Mouse (Mus musculus): ENCODE measurements around the gene Tas2r102.

Tas2r102 gene

GRCm38 (mm10) chr6:132761831-132762230, at the start of gene Tas2r102:
Tas2r102 (plus strand) TSS chr6:132762131.
- no peaks in the 10 kb centered on the region for H3K36me3 ChIP-seq (ENCODE audit: control insufficient read depth, insufficient read depth, low read length, poor library complexity, severe bottlenecking)
- no peak for DNase-seq (ENCODE audit: low read depth, low spot score)
- H3K27me3 ChIP-seq (ENCODE audit: control insufficient read depth, insufficient read depth, low read length, poor library complexity, severe bottlenecking): no peaks in the 10 kb centered on the region

GRCm38 (mm10) chr6:132737935-132738334, 24.0 kb upstream of the Tas2r102 start, which contains the start of gene Tas2r115:
Tas2r115 (minus strand) TSS chr6:132738035.
- DNase-seq (ENCODE audit: low read depth, low spot score): no peak
- H3K36me3 ChIP-seq (ENCODE audit: control insufficient read depth, insufficient read depth, low read length, poor library complexity, severe bottlenecking): no peaks in the 10 kb centered on the region
- H3K27me3 ChIP-seq (ENCODE audit: control insufficient read depth, insufficient read depth, low read length, poor library complexity, severe bottlenecking): no peaks in the 10 kb centered on the region

GRCm38 (mm10) chr6:132750206-132750605, 11.7 kb upstream of the Tas2r102 start:
- H3K27me3 ChIP-seq (ENCODE audit: control insufficient read depth, insufficient read depth, low read length, poor library complexity, severe bottlenecking): no peaks in the 10 kb centered on the region
- H3K36me3 ChIP-seq (ENCODE audit: control insufficient read depth, insufficient read depth, low read length, poor library complexity, severe bottlenecking): no peaks in the 10 kb centered on the region
- no peak for DNase-seq (ENCODE audit: low read depth, low spot score)

GRCm38 (mm10) chr6:132754430-132754829, 7.5 kb upstream of the Tas2r102 start, which contains the start of gene Tas2r124:
Tas2r124 (plus strand) TSS chr6:132754730.
- no peak for DNase-seq (ENCODE audit: low read depth, low spot score)
- no peaks in the 10 kb centered on the region for H3K36me3 ChIP-seq (ENCODE audit: control insufficient read depth, insufficient read depth, low read length, poor library complexity, severe bottlenecking)
- H3K27me3 ChIP-seq (ENCODE audit: control insufficient read depth, insufficient read depth, low read length, poor library complexity, severe bottlenecking): no peaks in the 10 kb centered on the region

- H3K27me3 ChIP-seq (ENCODE audit: control insufficient read depth, insufficient read depth, low read length, poor library complexity, severe bottlenecking): no peaks in the 10 kb centered on the region
- H3K36me3 ChIP-seq (ENCODE audit: control insufficient read depth, insufficient read depth, low read length, poor library complexity, severe bottlenecking): no peaks in the 10 kb centered on the region
- DNase-seq (ENCODE audit: low read depth, low spot score): no peak
These were observed 16.1 kb downstream of the Tas2r102 start, which contains the start of gene Tas2r136 for GRCm38 (mm10) chr6:132778062-132778461. Tas2r136 (minus strand) TSS chr6:132778162.

- Histone ChIP-seq H3K27me3 (ENCODE audit: control insufficient read depth, insufficient read depth, low read length, poor library complexity, severe bottlenecking) (no peaks in the 10 kb centered on the region), H3K36me3 (ENCODE audit: control insufficient read depth, insufficient read depth, low read length, poor library complexity, severe bottlenecking) (no peaks in the 10 kb centered on the region)
- no peak for DNase-seq (ENCODE audit: low read depth, low spot score)
These were observed 33.5 kb downstream of the Tas2r102 start for GRCm38 (mm10) chr6:132795393-132795792.

GRCm38 (mm10) chr6:132802518-132802917, 40.6 kb downstream of the Tas2r102 start, which contains the start of gene Tas2r117:
Tas2r117 (plus strand) TSS chr6:132802818.
- Histone ChIP-seq H3K36me3 (ENCODE audit: control insufficient read depth, insufficient read depth, low read length, poor library complexity, severe bottlenecking) (no peaks in the 10 kb centered on the region), H3K27me3 (ENCODE audit: control insufficient read depth, insufficient read depth, low read length, poor library complexity, severe bottlenecking) (no peaks in the 10 kb centered on the region)
- no peak for DNase-seq (ENCODE audit: low read depth, low spot score)
